In genomic region chr15:101929087-101929486, GRCm38 (mm10) we compare ENCODE assay signal across 12 mouse cellular contexts. TPM values are rescaled to one million over a fixed set of nuclear protein-coding genes. Genes with fewer than 3 reads are reported as not detected.
DNase-seq lines count a peak whose midpoint lies in the region; ATAC-seq and TF ChIP-seq lines count a peak whose summit lies in the region.
"Had no signal": no experiment of that assay in that cellular context is flagged by ENCODE, and none has a peak within 500 bp of the region (broad histone marks: within the 10 kb centered on the region; RNA-seq: fewer than 3 reads in every experiment).

No protein-coding gene starts in this region.

- no peak for ATAC-seq in hindbrain, embryonic 14.5 days (ENCODE audit: low FRiP score)
- no peak for ATAC-seq in intestine, postnatal 0 days
- no peak for ATAC-seq in activated CD4-positive, CD25-positive, alpha-beta regulatory T cell, adult 4 months
- ATAC-seq in erythroblast, adult 5-6 weeks (replicated peaks; ENCODE audit: low FRiP score, poor library complexity, severe bottlenecking): no peak

- H3K4me1 ChIP-seq in hindbrain, embryonic 10.5 days (replicated peaks): peaks cover 24% of the 10 kb centered on the region
- H3K4me1 ChIP-seq in hindbrain, embryonic 14.5 days (replicated peaks; ENCODE audit: control insufficient read depth, insufficient read depth, low read length): peaks cover 17% of the 10 kb centered on the region; the same call in 1 of the 2 replicates
- H3K4me1 ChIP-seq in intestine, postnatal 0 days (replicated peaks; ENCODE audit: control insufficient read depth, insufficient read depth, low read length): no peaks in the 10 kb centered on the region

- no peak overlapping the region for H3K9ac ChIP-seq in hindbrain, embryonic 14.5 days
- no peak overlapping the region for H3K9ac ChIP-seq in intestine, postnatal 0 days (ENCODE audit: low read depth, low read length)

- H3K4me2 ChIP-seq in hindbrain, embryonic 14.5 days (replicated peaks): no peak overlapping the region
- peak overlapping the region; percentile 62 for H3K4me2 ChIP-seq in intestine, postnatal 0 days (replicated peaks; ENCODE audit: low read depth)

- peaks cover 48% of the 10 kb centered on the region for H3K27me3 ChIP-seq in hindbrain, embryonic 10.5 days (ENCODE audit: insufficient read depth, poor library complexity, severe bottlenecking)
- H3K27me3 ChIP-seq in hindbrain, embryonic 14.5 days (ENCODE audit: control insufficient read depth, insufficient read depth, low read length): peaks cover 10% of the 10 kb centered on the region; the same call in 1 of the 2 replicates
- no peaks in the 10 kb centered on the region; the same call in 1 of the 2 replicates for H3K27me3 ChIP-seq in intestine, postnatal 0 days (replicated peaks; ENCODE audit: control insufficient read depth, insufficient read depth, low read length)

- no peak overlapping the region for H3K27ac ChIP-seq in hindbrain, embryonic 10.5 days
- no peak overlapping the region for H3K27ac ChIP-seq in hindbrain, embryonic 14.5 days
- no peak overlapping the region for H3K27ac ChIP-seq in intestine, postnatal 0 days (ENCODE audit: low read depth, low read length)
- H3K27ac ChIP-seq: heart, adult 2 months had no signal

- H3K4me3 ChIP-seq in hindbrain, embryonic 10.5 days: peak overlapping the region; percentile 49; the same call in 1 of the 2 replicates
- no peak overlapping the region for H3K4me3 ChIP-seq in hindbrain, embryonic 14.5 days (replicated peaks; ENCODE audit: low read length)
- peak overlapping the region; percentile 29; the same call in 1 of the 2 replicates for H3K4me3 ChIP-seq in intestine, postnatal 0 days (ENCODE audit: low read depth, low read length)

- H3K9me3 ChIP-seq in hindbrain, embryonic 10.5 days: no peaks in the 10 kb centered on the region
- H3K9me3 ChIP-seq in hindbrain, embryonic 14.5 days (ENCODE audit: control insufficient read depth, low read length): no peaks in the 10 kb centered on the region
- no peaks in the 10 kb centered on the region for H3K9me3 ChIP-seq in intestine, postnatal 0 days (ENCODE audit: control insufficient read depth)

- H3K36me3 ChIP-seq in hindbrain, embryonic 10.5 days: no peaks in the 10 kb centered on the region
- no peaks in the 10 kb centered on the region for H3K36me3 ChIP-seq in hindbrain, embryonic 14.5 days (replicated peaks; ENCODE audit: control insufficient read depth, insufficient read depth)
- no peaks in the 10 kb centered on the region for H3K36me3 ChIP-seq in intestine, postnatal 0 days (ENCODE audit: control insufficient read depth, insufficient read depth)

- no peak for TF ChIP-seq CTCF in intestine, postnatal 0 days (IDR thresholded peaks at IDR 0.05; ENCODE audit: low read depth)

- WGBS in hindbrain, embryonic 10.5 days: 15% methylated on average over 9 of the region's 9 CpGs
- 9% methylated on average over 9 of the region's 9 CpGs for WGBS in hindbrain, embryonic 14.5 days
- 20% methylated on average over 9 of the region's 9 CpGs for WGBS in intestine, postnatal 0 days

- peak; percentile 8 for DNase-seq in hindbrain, embryonic 10.5 days (ENCODE audit: low spot score)
- no peak for DNase-seq in hindbrain, embryonic 14.5 days (ENCODE audit: low spot score)
- DNase-seq in urinary bladder, postnatal 14 days (ENCODE audit: low spot score): peak; percentile 61
- no peak for DNase-seq in urinary bladder, postnatal 10 days (ENCODE audit: low spot score)
- no peak for DNase-seq in cerebellum, adult 8-10 months
- DNase-seq: right cerebral cortex, postnatal 25 days had no signal

RNA-seq across cellular contexts. Expression of gene Krt4, which starts 4.6 kb away (rescaled TPM):
- not detected in 2 replicates for polyA plus RNA-seq in hindbrain, embryonic 10.5 days (2016; fragmentation: Nextera tagmentation; extraction: Ambion mirVana)
- not detected in 2 replicates for polyA plus RNA-seq in hindbrain, embryonic 14.5 days (2014; fragmentation: Nextera tagmentation; extraction: Ambion mirVana)
- 0.17 TPM in 1 of 2 replicates, not detected in the other for polyA plus RNA-seq in intestine, postnatal 0 days (2015; fragmentation: Nextera tagmentation; extraction: Ambion mirVana)
- polyA plus RNA-seq in activated CD4-positive, CD25-positive, alpha-beta regulatory T cell, adult 4 months (2017; shearing (Covaris generic)): not detected
- not detected in 2 replicates for total RNA-seq in erythroblast, adult 5-6 weeks (2015; ENCODE audit: low replicate concordance)
- total RNA-seq in erythroblast, adult 5-6 weeks (2017; ENCODE audit: low replicate concordance): not detected in 2 replicates
- total RNA-seq: heart, adult 2 months; left cerebral cortex, postnatal 36 days; MEL had no signal

RNA-seq across cellular contexts. Expression of gene Krt79, which starts 11.0 kb away (rescaled TPM):
- polyA plus RNA-seq in hindbrain, embryonic 10.5 days (2016; fragmentation: Nextera tagmentation; extraction: Ambion mirVana): 0.18 TPM in 1 of 2 replicates, not detected in the other
- polyA plus RNA-seq in hindbrain, embryonic 14.5 days (2014; fragmentation: Nextera tagmentation; extraction: Ambion mirVana): 0.29 TPM in 1 of 2 replicates, not detected in the other
- 0.21 and 0.27 TPM in 2 replicates for polyA plus RNA-seq in intestine, postnatal 0 days (2015; fragmentation: Nextera tagmentation; extraction: Ambion mirVana)
- not detected for polyA plus RNA-seq in activated CD4-positive, CD25-positive, alpha-beta regulatory T cell, adult 4 months (2017; shearing (Covaris generic))
- total RNA-seq in erythroblast, adult 5-6 weeks (2015; ENCODE audit: low replicate concordance): not detected in 2 replicates
- not detected in 2 replicates for total RNA-seq in erythroblast, adult 5-6 weeks (2017; ENCODE audit: low replicate concordance)
- total RNA-seq: left cerebral cortex, postnatal 36 days; MEL had no signal

RNA-seq across cellular contexts. Expression of gene Krt78, which starts 25.0 kb away (rescaled TPM):
- not detected in 2 replicates for polyA plus RNA-seq in hindbrain, embryonic 10.5 days (2016; fragmentation: Nextera tagmentation; extraction: Ambion mirVana)
- 0.07 TPM in 1 of 2 replicates, not detected in the other for polyA plus RNA-seq in hindbrain, embryonic 14.5 days (2014; fragmentation: Nextera tagmentation; extraction: Ambion mirVana)
- polyA plus RNA-seq in intestine, postnatal 0 days (2015; fragmentation: Nextera tagmentation; extraction: Ambion mirVana): 0.03 and 0.07 TPM in 2 replicates
- polyA plus RNA-seq in activated CD4-positive, CD25-positive, alpha-beta regulatory T cell, adult 4 months (2017; shearing (Covaris generic)): not detected
- not detected in 2 replicates for total RNA-seq in erythroblast, adult 5-6 weeks (2015; ENCODE audit: low replicate concordance)
- not detected in 2 replicates for total RNA-seq in erythroblast, adult 5-6 weeks (2017; ENCODE audit: low replicate concordance)
- total RNA-seq: left cerebral cortex, postnatal 36 days had no signal
- polyA plus RNA-seq: heart, adult 2 months had no signal

RNA-seq across cellular contexts. Expression of gene Krt76, which starts 36.4 kb away (rescaled TPM):
- polyA plus RNA-seq in hindbrain, embryonic 10.5 days (2016; fragmentation: Nextera tagmentation; extraction: Ambion mirVana): not detected in 2 replicates
- polyA plus RNA-seq in hindbrain, embryonic 14.5 days (2014; fragmentation: Nextera tagmentation; extraction: Ambion mirVana): not detected in 2 replicates
- not detected in 2 replicates for polyA plus RNA-seq in intestine, postnatal 0 days (2015; fragmentation: Nextera tagmentation; extraction: Ambion mirVana)
- polyA plus RNA-seq in activated CD4-positive, CD25-positive, alpha-beta regulatory T cell, adult 4 months (2017; shearing (Covaris generic)): not detected
- total RNA-seq in erythroblast, adult 5-6 weeks (2015; ENCODE audit: low replicate concordance): not detected in 2 replicates
- not detected in 2 replicates for total RNA-seq in erythroblast, adult 5-6 weeks (2017; ENCODE audit: low replicate concordance)
- total RNA-seq: heart, adult 2 months; left cerebral cortex, postnatal 36 days; MEL had no signal
- polyA plus RNA-seq: heart, adult 2 months had no signal

RNA-seq across cellular contexts. Expression of gene Krt77, which starts 59.6 kb away (rescaled TPM):
- not detected in 2 replicates for polyA plus RNA-seq in hindbrain, embryonic 10.5 days (2016; fragmentation: Nextera tagmentation; extraction: Ambion mirVana)
- polyA plus RNA-seq in hindbrain, embryonic 14.5 days (2014; fragmentation: Nextera tagmentation; extraction: Ambion mirVana): 0.20 and 0.21 TPM in 2 replicates
- polyA plus RNA-seq in intestine, postnatal 0 days (2015; fragmentation: Nextera tagmentation; extraction: Ambion mirVana): not detected in 2 replicates
- polyA plus RNA-seq in activated CD4-positive, CD25-positive, alpha-beta regulatory T cell, adult 4 months (2017; shearing (Covaris generic)): not detected
- total RNA-seq in erythroblast, adult 5-6 weeks (2015; ENCODE audit: low replicate concordance): not detected in 2 replicates
- not detected in 2 replicates for total RNA-seq in erythroblast, adult 5-6 weeks (2017; ENCODE audit: low replicate concordance)
- total RNA-seq: MEL had no signal
- polyA plus RNA-seq: heart, adult 2 months had no signal

Comparison
In these comparisons a context has a peak if more than half of its experiments do, and no peak if none do; other contexts are left out.
1. DNase-seq: peak in hindbrain, embryonic 10.5 days (single experiment) and urinary bladder, postnatal 14 days (single experiment); none in hindbrain, embryonic 14.5 days (single experiment), urinary bladder, postnatal 10 days (single experiment) and cerebellum, adult 8-10 months (single experiment).